22 mouse cellular contexts compared by ENCODE assay signal in genomic region chr5:97364781-97365180, GRCm38 (mm10). TPM values are rescaled to one million over a fixed set of nuclear protein-coding genes. Genes with fewer than 3 reads are reported as not detected.
DNase-seq lines count a peak whose midpoint lies in the region; ATAC-seq lines count a peak whose summit lies in the region.
"Had no signal": no experiment of that assay in that cellular context is flagged by ENCODE, and none has a peak within 500 bp of the region (broad histone marks: within the 10 kb centered on the region; RNA-seq: fewer than 3 reads in every experiment).

No protein-coding gene starts in this region.

- DNase-seq in left cerebral cortex, postnatal 4 days, result peak; percentile 82
- no peak for DNase-seq in left cerebral cortex, postnatal 10 days (ENCODE audit: extremely low spot score in 1 of 2, low spot score in 2 of 2)
- DNase-seq in cerebellum, postnatal 10 days, result peak; percentile 90 to 94
- no peak for DNase-seq in layer of hippocampus, adult 9-11 months
- no peak for DNase-seq in layer of hippocampus, postnatal 36 days
- DNase-seq: kidney, adult 2 months; kidney, postnatal 25 days; lung, embryonic 14.5 days; thymus, postnatal 36 days had no signal

- intact Hi-C loops in left cerebral cortex, postnatal 4 days (cut with DNase I), result loop anchor here (10.0 kb wide), 1 partner anchor 820 kb away; no protein-coding TSS in a partner anchor
- intact Hi-C loops in left cerebral cortex, postnatal 10 days (cut with DNase I), result no loop called here

- ATAC-seq in cerebellum, adult (ENCODE audit: insufficient number of reproducible peaks, low FRiP score, low TSS enrichment), result peak; percentile 49; the same call in 1 of the 2 replicates
- peak; percentile 41 for ATAC-seq in megakaryocyte progenitor cell, adult 5-6 weeks (replicated peaks; ENCODE audit: poor library complexity)
- ATAC-seq in inflammation-experienced regulatory T-cells, adult 6 months, result no peak
- ATAC-seq: forebrain, embryonic 15.5 days had no signal

RNA-seq across cellular contexts. Expression of gene Naa11, which starts 27.4 kb away (rescaled TPM):
- total RNA-seq in left cerebral cortex, postnatal 4 days (2021), result under 1 TPM; 0.10 to 0.18 TPM
- total RNA-seq in left cerebral cortex, postnatal 10 days (2021), result under 1 TPM; 0.20 to 0.21 TPM
- not detected in 2 replicates for total RNA-seq in megakaryocyte progenitor cell, adult 5-6 weeks (2015)
- not detected in 2 replicates for total RNA-seq in megakaryocyte progenitor cell, adult 5-6 weeks (2017)
- not detected for total RNA-seq in layer of hippocampus, postnatal 36 days (2021)
- not detected for polyA plus RNA-seq in inflammation-experienced regulatory T-cells, adult 6 months (2017; shearing (Covaris generic))
- total RNA-seq: adrenal gland, postnatal 4 days; gastrocnemius, adult 8-10 months; heart, adult 8-10 months; layer of hippocampus, postnatal 10 days; liver, adult 2 months; megakaryocyte-erythroid progenitor cell, adult 5-6 weeks had no signal
- polyA plus RNA-seq: embryonic facial prominence, embryonic 10.5 days; forebrain, embryonic 15.5 days; hindbrain, embryonic 13.5 days; kidney, adult 2 months; liver, adult 2 months; neural tube, embryonic 13.5 days had no signal

Comparison
In these comparisons a context has a peak if more than half of its experiments do, and no peak if none do; other contexts are left out.
1. DNase-seq: peak in left cerebral cortex, postnatal 4 days (single experiment) and cerebellum, postnatal 10 days (2 of 2); none in left cerebral cortex, postnatal 10 days (0 of 2), layer of hippocampus, adult 9-11 months (single experiment) and layer of hippocampus, postnatal 36 days (0 of 2).